Mouse (Mus musculus): ENCODE measurements around the gene Rasa3. TPM values are rescaled to one million over a fixed set of nuclear protein-coding genes. Genes with fewer than 3 reads are reported as not detected.

Gene Rasa3
- polyA plus RNA-seq, 1 experiment from 2014 or later: 43.1 TPM

DNA sequence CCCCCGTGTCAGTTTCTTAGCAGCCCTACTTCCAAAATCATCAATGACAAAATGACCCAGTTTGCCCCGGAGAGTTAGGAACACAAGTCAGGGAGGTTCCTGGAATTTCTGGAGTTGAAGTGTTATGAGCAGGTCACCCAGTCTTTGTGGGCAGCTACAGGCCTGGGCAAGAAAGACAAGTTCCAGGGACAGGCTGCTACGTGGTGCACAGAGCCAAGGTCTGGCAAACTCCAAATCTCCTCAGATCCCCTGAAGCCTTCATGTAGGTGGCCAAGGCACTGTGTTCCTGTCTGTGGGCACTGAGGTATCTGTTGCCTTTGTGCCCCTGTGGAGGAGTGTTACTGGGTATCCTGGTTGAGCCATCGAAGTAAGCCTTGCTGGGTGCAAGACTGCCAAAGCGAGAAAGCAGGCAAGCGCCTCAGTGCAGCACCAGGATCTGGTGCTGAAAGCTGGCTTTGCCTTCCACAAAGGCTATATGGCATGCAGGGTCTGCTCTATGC is 12.6 kb downstream of the Rasa3 start:
- Histone ChIP-seq H3K4me1 (replicated peaks) (peaks cover 13% of the 10 kb centered on the region), H3K4me2 (no peak overlapping the region), H3K9me3 (no peaks in the 10 kb centered on the region), H3K36me3 (no peaks in the 10 kb centered on the region), H3K9ac (no peak overlapping the region), H3K27me3 (no peaks in the 10 kb centered on the region), H3K27ac (replicated peaks) (no peak overlapping the region), H3K4me3 (no peak overlapping the region)
- WGBS: 84% methylated on average over 6 of the region's 6 CpGs
- ATAC-seq (ENCODE audit: low FRiP score, low read depth): no peak

DNA sequence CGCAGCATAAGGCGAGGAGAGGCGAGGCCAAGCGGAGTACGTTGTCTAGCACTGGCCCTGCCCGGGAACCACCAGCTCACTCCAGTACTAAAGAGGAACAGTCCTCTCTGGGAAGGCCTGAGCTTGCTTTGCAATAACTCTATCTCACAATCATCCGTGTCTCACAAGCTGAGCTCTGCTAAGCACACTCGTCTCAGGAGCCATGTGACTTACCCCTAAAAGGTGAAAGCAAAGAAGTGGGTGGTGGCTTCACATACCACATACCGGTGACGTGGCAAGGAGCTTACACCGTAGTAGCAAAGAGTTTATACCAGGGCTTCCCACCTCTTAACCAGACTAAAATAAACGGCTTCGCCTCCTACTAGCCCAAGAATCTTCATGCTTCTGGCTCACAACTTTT is 17.1 kb downstream of the Rasa3 start:
- no peaks in the 10 kb centered on the region for H3K27me3 ChIP-seq
- no peak overlapping the region for H3K4me2 ChIP-seq
- H3K27ac ChIP-seq (replicated peaks): no peak overlapping the region
- no peaks in the 10 kb centered on the region for H3K36me3 ChIP-seq
- no peak overlapping the region for H3K9ac ChIP-seq
- peaks cover 16% of the 10 kb centered on the region for H3K4me1 ChIP-seq (replicated peaks)
- WGBS: 94% methylated on average over 13 of the region's 13 CpGs
- ATAC-seq (ENCODE audit: low FRiP score, low read depth): no peak
- no peaks in the 10 kb centered on the region for H3K9me3 ChIP-seq
- H3K4me3 ChIP-seq: no peak overlapping the region

DNA sequence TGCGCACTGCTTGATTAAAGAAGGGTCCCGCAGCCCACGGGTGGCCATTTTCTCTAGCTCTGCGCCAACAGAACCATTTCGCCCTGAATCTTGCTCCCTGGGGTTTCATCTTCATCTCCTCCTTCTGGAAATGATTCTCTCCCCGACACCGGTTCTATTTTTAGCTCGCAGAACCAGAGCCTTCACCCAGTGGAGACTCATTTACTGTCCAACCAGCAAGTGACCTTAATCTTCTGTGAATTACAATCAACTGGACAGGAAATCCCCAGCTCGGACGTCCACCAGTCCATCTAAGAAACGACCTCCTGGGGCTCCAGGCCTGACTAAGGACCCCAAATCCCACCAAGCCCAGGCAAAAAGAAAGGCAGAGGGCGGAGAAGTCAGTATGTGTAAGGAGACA is 19.9 kb downstream of the Rasa3 start:
- peaks cover 16% of the 10 kb centered on the region for H3K4me1 ChIP-seq (replicated peaks)
- ATAC-seq (ENCODE audit: low FRiP score, low read depth): no peak
- WGBS: 70% methylated on average over 12 of the region's 12 CpGs
- no peak overlapping the region for H3K4me2 ChIP-seq
- peak overlapping the region; percentile 39; the same call in 1 of the 2 replicates for H3K27ac ChIP-seq (replicated peaks)
- H3K4me3 ChIP-seq: no peak overlapping the region
- H3K27me3 ChIP-seq: no peaks in the 10 kb centered on the region
- H3K9me3 ChIP-seq: no peaks in the 10 kb centered on the region
- H3K36me3 ChIP-seq: no peaks in the 10 kb centered on the region
- no peak overlapping the region for H3K9ac ChIP-seq

DNA sequence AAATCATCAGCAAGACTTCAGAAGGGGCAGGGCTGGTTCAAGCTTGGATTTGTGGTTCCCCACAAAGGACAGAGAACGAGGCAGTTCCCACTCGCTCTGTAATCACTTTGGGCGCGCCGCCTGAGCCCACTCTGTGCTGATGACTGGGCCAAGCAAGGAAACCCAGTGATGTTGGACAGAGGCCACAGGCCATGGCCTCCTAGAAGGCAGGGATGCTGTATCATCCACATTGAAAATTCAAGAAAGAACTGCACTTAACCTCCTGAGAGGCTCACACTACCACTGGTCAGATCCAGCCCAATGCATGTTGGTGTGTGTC is 22.4 kb downstream of the Rasa3 start:
- ATAC-seq (ENCODE audit: low FRiP score, low read depth): no peak
- Histone ChIP-seq H3K36me3 (no peaks in the 10 kb centered on the region), H3K27ac (replicated peaks) (no peak overlapping the region), H3K9ac (no peak overlapping the region), H3K27me3 (no peaks in the 10 kb centered on the region), H3K4me2 (no peak overlapping the region), H3K4me3 (no peak overlapping the region), H3K4me1 (replicated peaks) (peaks cover 17% of the 10 kb centered on the region), H3K9me3 (no peaks in the 10 kb centered on the region)
- 94% methylated on average over 5 of the region's 5 CpGs for WGBS

DNA sequence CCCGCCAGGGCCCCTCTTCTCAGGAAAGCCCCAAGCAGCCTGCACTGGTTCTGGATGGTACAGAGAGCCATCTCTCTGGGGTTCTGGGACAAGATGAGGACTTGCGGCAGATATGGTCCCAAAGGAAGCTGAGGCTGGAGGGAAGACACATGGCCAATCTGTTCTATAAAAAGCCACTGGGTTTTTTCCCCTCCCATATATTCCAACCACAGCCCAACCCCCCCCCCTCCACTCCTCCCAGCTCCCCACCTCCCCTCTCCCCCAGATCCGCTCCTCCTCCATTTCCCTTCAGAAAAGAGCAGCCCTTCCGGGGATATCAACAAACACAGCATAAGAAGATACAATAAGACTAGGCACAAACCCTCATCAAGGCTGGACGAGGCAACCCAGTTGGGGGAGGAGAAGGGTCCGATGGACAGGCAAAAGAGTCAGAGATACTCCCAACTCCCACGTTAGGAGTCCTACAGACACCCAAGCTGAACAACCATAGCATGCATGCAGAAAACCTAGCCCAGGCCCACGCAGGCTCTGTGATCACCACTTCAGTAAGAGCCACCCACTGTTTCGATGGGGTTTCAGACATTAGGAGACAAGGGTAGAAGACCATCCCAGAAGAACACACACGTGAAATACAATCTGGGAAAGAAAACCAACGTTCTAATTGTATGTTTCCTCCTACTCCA is 22.9 kb downstream of the Rasa3 start:
- H3K4me1 ChIP-seq (replicated peaks): peaks cover 22% of the 10 kb centered on the region
- H3K4me3 ChIP-seq: no peak overlapping the region
- 80% methylated on average over 11 of the region's 11 CpGs for WGBS
- H3K36me3 ChIP-seq: no peaks in the 10 kb centered on the region
- no peaks in the 10 kb centered on the region for H3K9me3 ChIP-seq
- no peaks in the 10 kb centered on the region for H3K27me3 ChIP-seq
- no peak overlapping the region for H3K27ac ChIP-seq (replicated peaks)
- H3K4me2 ChIP-seq: no peak overlapping the region
- ATAC-seq (ENCODE audit: low FRiP score, low read depth): no peak
- H3K9ac ChIP-seq: no peak overlapping the region

DNA sequence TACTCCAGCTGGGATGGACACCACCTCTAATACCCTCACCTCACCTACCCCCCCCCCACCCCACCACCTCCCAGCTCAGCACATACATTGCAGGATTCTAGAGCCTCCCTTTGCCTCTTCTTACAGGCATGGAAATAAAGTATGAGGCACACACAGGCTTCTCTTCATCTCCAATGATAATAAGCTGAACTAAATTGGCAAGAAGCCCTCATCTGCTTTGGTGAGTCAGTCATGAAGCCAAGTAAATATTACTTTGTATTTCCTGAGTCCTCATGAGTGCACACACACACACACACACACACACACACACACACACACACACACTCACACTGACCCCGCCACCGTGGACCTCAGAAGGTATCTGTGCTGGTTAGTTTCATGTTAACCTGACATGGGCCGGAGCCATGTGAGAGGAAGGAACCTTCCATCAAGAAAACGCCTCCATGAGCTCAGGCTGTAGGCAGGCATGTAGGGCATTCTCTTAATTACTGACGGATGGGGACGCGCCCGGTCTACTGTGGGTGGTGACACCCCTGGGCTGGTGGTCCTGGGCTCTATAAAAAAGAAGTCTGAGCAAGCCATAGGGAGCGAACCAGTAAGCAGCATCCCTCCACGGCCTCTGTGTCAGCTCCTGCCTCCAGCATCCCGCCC is 26.7 kb downstream of the Rasa3 start:
- Histone ChIP-seq H3K27ac (replicated peaks) (no peak overlapping the region), H3K4me1 (replicated peaks) (peaks cover 32% of the 10 kb centered on the region), H3K4me3 (no peak overlapping the region), H3K27me3 (no peaks in the 10 kb centered on the region), H3K9ac (no peak overlapping the region), H3K9me3 (no peaks in the 10 kb centered on the region), H3K4me2 (no peak overlapping the region), H3K36me3 (no peaks in the 10 kb centered on the region)
- 93% methylated on average over 11 of the region's 11 CpGs for WGBS
- ATAC-seq (ENCODE audit: low FRiP score, low read depth): no peak

DNA sequence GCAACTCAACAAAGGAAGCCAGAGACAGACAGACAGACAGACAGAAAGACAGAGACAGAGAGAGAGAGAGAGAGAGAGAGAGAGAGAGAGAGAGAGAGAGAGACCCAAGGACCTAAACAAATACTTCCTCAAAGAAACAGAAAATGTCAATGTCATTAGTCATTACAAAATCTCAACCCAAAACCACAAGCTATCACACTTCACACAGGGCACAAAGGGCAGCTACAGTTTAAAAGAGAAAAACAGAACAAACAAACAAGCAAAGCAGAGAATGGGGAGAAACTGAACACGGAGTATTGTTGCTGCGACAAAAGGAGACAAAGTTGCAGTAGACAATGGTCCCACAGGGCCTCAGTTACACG is 28.3 kb downstream of the Rasa3 start:
- Histone ChIP-seq H3K4me1 (replicated peaks) (peaks cover 48% of the 10 kb centered on the region), H3K36me3 (no peaks in the 10 kb centered on the region), H3K4me3 (no peak overlapping the region), H3K9ac (no peak overlapping the region), H3K4me2 (no peak overlapping the region), H3K27me3 (no peaks in the 10 kb centered on the region), H3K27ac (replicated peaks) (peak overlapping the region; percentile 83), H3K9me3 (no peaks in the 10 kb centered on the region)
- WGBS: 6% methylated on average over 3 of the region's 3 CpGs
- no peak for ATAC-seq (ENCODE audit: low FRiP score, low read depth)

DNA sequence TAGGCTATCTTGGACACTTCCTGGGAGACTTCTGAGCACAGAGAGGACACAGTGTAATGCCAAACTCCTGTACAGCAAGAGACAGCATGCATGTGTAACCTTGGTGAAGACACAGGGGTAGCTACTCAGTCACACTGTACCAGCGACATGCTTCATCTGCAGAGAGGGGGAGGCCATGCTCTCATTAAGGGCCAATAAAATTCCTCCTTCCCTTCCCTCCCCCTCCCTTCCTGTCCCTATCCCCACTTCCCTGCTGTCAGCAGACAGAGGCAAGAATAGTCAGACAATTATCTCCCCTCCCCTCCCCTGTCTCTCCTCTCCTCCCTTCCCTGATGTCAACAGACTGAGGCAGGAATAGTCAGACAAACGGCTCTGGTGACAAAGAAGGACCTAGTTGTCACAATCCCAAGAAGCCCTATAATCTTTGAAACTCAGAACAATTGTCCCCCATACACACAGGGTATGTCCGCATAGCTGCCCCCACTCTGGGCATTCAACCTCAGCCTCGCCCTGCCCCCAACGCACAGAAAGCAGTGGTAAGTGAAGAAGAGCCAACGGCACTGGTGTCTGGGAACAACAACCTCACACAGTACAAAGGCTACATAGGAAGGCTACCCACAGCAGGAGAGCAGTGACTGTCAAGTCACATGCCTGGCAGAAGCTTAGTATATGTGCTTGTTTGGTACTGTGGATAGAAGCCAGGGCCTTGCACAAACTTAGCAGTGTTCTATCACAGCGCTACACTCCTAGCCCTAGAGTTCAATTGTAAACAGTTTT is 28.8 kb downstream of the Rasa3 start:
- 10% methylated on average over 7 of the region's 7 CpGs for WGBS
- H3K4me2 ChIP-seq: no peak overlapping the region
- no peaks in the 10 kb centered on the region for H3K36me3 ChIP-seq
- H3K27me3 ChIP-seq: no peaks in the 10 kb centered on the region
- H3K4me3 ChIP-seq: no peak overlapping the region
- peak overlapping the region; percentile 83 for H3K27ac ChIP-seq (replicated peaks)
- no peak overlapping the region for H3K9ac ChIP-seq
- H3K4me1 ChIP-seq (replicated peaks): peaks cover 53% of the 10 kb centered on the region
- no peaks in the 10 kb centered on the region for H3K9me3 ChIP-seq
- ATAC-seq (ENCODE audit: low FRiP score, low read depth): peak; percentile 76

DNA sequence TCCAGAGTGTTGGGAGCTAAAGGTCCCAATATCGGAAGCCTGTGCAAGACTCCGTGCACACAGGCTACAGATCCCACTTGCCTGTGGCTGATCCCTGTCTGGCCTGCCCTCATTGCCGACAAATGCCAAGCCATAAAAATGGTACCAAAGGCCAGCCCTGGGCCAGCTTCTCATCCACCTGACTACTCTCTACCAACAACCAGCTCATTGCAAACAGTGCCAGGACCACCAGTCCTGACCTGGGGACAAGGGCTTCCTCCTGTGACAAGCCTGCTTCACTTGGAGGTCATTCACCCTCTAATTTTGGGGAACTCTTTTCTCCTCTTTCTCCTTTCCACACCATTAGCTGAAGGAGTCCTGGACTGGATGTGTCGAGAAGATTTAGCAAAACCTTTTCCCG is 29.8 kb downstream of the Rasa3 start:
- H3K4me3 ChIP-seq: no peak overlapping the region
- no peak overlapping the region for H3K4me2 ChIP-seq
- 84% methylated on average over 5 of the region's 5 CpGs for WGBS
- H3K9me3 ChIP-seq: no peaks in the 10 kb centered on the region
- 0 out of 2 replicates have a peak overlapping the region, but pooled peaks have one; percentile 37 for H3K27ac ChIP-seq (replicated peaks)
- peaks cover 55% of the 10 kb centered on the region for H3K4me1 ChIP-seq (replicated peaks)
- no peak overlapping the region for H3K9ac ChIP-seq
- no peaks in the 10 kb centered on the region for H3K36me3 ChIP-seq
- no peak for ATAC-seq (ENCODE audit: low FRiP score, low read depth)
- no peaks in the 10 kb centered on the region for H3K27me3 ChIP-seq

DNA sequence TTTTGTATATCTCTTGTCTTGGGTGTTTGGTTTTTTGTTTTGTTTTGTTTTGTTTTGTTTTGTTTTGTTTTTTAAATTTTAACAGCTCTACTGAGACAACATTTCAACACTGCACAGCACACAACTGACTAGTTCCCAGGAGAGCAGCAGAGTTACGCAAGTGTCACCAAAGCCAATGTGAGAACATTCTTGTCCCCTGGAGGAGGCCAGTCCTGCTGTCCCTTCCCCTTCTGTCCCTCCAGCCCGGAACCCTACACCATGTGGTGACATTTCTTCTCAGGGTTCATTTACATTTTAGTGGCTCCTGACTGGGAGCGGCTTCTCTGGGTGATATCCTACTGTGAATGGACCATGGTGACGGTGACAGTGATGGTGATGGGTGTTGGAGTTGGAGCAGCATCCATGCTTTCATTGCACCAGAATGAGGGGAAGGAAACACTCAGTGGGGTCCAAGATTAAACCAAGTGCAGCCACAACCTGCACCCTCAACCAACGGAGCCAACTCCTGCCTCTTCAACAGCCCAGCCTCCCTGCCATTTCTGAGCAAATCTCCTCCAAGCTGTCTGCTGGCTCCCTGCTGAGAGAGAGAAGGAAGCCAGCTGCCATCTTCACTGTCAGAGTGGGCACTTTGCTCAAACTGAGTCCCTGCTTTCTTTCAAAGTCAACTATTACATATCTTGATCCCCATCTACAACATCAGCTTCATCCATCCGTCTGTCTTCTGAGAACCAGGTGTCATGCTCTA is 32.3 kb downstream of the Rasa3 start:
- peak overlapping the region; percentile 71 for H3K27ac ChIP-seq (replicated peaks)
- 40% methylated on average over 6 of the region's 6 CpGs for WGBS
- H3K9me3 ChIP-seq: no peaks in the 10 kb centered on the region
- no peak for ATAC-seq (ENCODE audit: low FRiP score, low read depth)
- H3K9ac ChIP-seq: no peak overlapping the region
- H3K4me1 ChIP-seq (replicated peaks): peaks cover 69% of the 10 kb centered on the region
- H3K4me2 ChIP-seq: no peak overlapping the region
- no peak overlapping the region for H3K4me3 ChIP-seq
- no peaks in the 10 kb centered on the region for H3K36me3 ChIP-seq
- no peaks in the 10 kb centered on the region for H3K27me3 ChIP-seq

DNA sequence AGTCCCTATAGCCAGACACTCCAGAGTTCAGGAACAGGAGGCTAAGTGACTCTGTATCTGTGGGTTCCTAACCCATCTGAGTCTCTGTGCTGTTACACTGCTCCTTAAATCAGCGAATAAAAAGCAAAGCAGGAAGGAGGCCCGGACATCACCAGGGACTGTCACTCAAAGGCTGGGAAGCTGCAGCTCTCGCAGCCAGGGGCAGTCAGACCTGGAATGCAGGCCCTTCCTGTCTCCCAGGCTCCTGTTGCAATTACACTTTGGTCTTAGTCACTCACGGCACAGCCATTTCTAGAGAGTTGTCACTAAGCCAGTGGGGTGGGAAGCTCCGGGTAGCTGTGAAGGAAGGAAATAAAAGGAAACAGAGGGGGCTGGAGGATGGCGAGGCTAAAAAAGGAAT is 33.2 kb downstream of the Rasa3 start:
- H3K36me3 ChIP-seq: no peaks in the 10 kb centered on the region
- WGBS: 10% methylated on average over 6 of the region's 6 CpGs
- H3K27me3 ChIP-seq: no peaks in the 10 kb centered on the region
- ATAC-seq (ENCODE audit: low FRiP score, low read depth): 0 out of 2 replicates have a peak, but pooled peaks have one; percentile 11
- peak overlapping the region; percentile 71 for H3K27ac ChIP-seq (replicated peaks)
- no peak overlapping the region for H3K4me2 ChIP-seq
- peaks cover 62% of the 10 kb centered on the region for H3K4me1 ChIP-seq (replicated peaks)
- no peak overlapping the region for H3K4me3 ChIP-seq
- H3K9ac ChIP-seq: peak overlapping the region; percentile 8; the same call in 1 of the 2 replicates
- H3K9me3 ChIP-seq: no peaks in the 10 kb centered on the region
